Mouse (Mus musculus) T-helper 17 cell (primary cell): ENCODE data around the gene Tbc1d10a.

Experiments used
- in situ Hi-C, 2 experiments: fragments of 300-600 bp; cut with MboI, MseI; formaldehyde crosslinking; loops; 1 replicate in 1 of 2; 2 replicates in 1 of 2; pipeline ENCODE4 v1.15.1; 2025; ENCODE audit warnings: high pct_unique_total_duplicates in 2 of 2

Gene Tbc1d10a

DNA sequence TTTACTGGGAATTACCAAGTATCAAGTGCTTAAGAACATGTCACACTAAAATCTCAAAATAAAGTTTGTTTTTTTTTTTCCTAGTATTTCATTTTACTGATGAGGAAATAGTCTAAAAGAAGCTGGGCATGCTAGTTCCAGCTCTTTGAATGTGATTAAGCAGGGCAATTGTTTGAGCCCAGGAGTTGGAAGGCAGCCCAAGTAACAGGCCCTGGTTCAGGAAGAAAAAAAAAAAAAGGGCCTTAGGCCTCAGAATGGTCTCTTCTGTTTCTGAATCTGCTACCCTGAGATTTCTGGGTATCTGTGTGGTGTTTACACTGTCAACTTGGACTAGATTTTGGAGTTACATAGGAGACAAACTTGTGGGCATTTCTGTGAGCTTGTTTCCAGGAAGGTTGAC is 3.1 kb upstream of the Tbc1d10a start:
- in situ Hi-C loops = no loop called here

DNA sequence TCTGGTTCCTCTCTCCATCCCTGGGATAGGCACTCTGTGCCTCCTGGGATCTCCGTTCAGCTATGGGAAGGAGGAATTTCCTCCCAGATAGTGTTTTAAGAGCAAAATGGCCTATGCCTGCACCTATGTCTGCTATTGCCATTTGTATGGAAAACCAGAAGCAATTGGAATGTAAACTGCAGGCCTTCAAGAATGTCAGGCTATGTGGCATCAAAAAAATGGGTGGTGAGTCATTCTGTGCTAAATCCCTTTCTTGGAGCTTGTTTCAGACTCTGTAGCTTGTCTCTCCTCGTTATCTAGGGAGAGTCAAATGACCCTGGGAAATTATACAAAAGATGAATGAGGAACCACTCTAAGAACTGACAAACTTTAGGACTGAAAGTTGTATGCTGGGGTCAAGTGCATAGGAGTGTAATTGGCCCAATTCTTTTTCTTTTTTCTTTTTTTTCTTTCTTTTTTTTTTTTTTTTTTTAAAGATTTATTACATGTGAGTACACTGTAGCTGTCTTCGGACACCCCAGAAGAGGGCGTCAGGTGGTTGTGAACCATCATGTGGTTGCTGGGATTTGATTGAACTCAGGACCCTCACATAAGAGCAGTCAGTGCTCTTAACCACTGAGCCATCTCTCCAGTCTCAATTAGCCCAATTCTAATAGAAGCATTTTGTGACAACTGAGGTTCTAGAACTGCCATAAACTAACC is 2.2 kb upstream of the Tbc1d10a start:
- in situ Hi-C loops = no loop called here

DNA sequence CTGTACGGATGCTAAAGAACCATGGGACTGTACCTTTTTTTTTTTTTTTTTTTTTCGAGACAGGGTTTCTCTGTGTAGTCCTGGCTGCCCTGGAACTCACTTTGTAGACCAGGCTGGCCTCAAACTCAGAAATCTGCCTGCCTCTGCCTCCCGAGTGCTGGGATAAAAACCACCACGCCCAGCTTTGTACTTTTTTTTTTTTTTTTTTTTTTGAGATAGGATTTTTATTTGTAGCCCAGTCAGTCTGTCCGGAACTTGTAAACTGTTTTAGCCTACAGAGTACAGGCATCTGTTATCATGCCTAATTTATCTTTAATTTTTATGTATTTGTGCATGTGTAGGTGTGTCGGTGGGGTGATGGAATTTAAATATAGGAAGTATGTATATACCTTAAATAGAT is 1.1 kb upstream of the Tbc1d10a start:
- in situ Hi-C loops = loop anchor here in 1 of 2 experiments (5.0 kb wide), 1 partner anchor 52 kb away; the partner anchor contains the start of gene Osm

DNA sequence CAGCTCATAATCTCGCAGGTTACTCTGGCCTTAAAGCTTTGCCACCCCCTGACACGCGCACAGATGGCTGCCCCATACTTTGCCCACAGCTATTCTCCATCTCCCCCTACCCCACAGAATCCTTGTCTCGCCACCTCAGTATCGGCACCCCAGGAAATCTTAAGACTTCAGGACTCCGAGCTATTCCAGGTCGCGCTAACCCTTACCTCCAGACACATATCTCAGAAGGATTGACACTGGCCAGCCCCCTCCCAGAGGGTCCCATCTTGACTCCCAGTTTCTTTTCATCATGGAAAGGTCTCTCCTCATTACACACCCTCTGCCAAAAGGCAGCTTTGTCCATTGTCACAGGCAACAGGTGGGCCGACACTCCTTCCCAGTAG is 720 bp downstream of the Tbc1d10a start:
- in situ Hi-C loops = loop anchor here in 1 of 2 experiments (5.0 kb wide), 1 partner anchor 50 kb away; the partner anchor contains the start of gene Osm

DNA sequence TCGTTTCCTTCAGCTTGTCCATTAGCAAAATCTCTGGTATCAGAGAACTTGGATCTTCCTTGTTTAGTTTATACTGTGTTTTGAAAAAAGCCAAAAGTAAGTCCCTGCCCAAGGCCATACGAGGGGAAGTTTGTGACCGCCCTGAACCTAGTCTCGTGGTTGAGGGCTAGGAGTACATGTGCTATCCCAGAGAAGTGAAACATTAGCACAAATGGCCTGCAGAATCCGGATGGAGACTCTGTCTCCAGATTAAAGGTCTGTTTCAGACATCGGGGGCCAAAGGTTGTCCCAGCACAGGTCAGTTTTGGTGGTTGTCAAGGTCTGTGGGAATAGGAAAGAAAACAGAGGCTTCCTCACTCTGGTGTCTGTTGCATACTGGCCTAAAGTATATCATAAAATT is 2.6 kb downstream of the Tbc1d10a start:
- in situ Hi-C loops = loop anchor here in 1 of 2 experiments (5.0 kb wide), 1 partner anchor 48 kb away; the partner anchor contains the start of gene Osm

DNA sequence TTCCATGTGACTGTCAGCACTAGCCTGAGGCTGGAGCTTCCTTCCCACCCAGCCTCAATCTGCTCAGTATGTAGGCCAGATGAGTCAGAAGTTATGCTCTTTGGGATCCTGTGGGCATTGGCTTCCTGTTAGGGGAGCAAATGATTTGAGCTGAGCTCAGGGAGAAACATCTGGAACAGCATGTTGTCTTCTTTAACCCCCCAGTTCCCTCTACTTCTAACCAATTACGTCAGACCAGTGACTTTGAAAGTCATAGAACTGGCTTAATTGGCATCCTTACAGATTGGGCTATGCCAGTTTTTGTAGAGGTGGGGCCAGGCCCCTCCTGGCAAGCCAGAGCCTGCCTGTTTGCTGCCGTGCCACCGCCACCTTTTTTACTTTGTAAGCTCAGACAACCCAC is 4.1 kb downstream of the Tbc1d10a start:
- in situ Hi-C loops = no loop called here

DNA sequence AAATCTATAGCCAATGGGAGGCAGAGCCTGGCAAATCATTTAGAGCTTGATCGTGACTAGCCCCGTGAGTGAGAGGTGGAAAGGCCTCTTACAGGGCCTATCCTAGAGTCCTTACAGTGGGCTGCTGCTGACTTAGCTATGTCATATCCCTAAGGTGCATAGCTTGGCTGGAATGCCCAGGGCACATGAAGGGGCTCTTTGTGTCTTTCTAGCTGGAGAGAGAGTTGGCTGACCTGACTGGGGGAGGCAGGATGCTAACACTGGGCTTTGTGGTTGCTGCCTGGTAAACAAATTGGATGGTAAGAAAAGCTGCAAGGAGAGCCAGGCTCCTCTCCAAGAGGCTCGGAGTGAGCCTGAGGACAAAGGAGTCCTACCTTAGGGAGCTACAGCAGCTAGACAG is 6.2 kb downstream of the Tbc1d10a start:
- in situ Hi-C loops = no loop called here

DNA sequence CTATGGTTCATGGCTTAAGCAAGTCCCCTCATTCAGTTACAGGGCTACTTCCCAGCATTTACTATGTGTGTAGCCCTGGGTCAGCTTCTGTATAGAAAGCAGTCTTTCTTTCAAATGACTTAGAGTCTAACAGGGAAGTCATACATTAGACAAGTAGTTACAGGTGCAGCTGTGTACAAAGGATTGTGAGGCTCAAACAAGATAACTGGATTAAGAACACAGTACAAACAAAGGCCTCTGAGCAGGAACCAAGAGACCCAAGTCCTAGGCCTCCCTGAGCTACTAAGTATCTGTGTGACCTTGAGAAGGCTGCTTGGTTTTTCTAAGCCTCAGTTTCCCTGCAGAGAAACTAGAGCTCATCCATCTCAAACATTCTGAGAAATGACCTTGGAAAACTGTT is 6.8 kb downstream of the Tbc1d10a start:
- in situ Hi-C loops = no loop called here

DNA sequence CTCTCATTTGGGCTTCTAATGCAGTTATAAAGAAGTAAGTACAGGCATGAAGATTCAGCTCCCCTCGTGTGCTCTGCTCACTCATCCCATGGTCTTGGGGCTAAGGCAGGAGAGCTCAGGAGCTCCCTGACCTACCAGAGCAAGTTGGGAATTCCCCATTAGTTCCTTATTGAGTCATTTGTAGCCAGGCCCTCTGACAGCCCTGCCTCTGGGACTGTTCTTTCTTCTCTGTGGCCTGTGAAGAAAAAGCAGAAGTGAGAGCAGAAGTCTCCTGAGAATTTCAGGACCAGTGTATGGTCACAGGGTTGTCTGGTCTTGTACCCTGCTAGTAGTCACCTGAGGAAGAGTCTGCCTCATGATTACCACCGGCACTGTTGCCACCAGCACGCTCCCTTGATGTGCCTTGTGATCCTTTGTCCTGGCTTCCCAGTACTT is 9.0 kb downstream of the Tbc1d10a start:
- in situ Hi-C loops = no loop called here

DNA sequence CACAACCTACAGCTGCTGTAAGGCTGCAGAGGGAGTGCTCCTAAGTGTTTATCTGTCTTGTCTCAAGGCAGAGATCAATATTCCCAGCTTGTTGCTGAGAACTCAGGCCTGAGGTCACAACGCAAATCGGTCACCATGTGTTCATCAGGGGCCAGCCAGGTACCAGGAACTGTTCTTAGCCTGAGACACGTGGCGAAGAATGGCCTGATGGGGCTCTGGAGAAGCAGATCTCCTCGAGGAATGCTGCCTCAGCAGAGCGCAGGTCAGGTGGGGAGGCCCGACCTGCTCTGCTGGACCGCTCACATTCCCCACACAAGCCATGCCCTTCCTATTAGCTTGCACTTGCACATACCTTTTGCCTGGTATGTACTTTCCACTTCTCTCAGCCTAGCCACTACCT is 10.0 kb downstream of the Tbc1d10a start:
- in situ Hi-C loops = no loop called here

DNA sequence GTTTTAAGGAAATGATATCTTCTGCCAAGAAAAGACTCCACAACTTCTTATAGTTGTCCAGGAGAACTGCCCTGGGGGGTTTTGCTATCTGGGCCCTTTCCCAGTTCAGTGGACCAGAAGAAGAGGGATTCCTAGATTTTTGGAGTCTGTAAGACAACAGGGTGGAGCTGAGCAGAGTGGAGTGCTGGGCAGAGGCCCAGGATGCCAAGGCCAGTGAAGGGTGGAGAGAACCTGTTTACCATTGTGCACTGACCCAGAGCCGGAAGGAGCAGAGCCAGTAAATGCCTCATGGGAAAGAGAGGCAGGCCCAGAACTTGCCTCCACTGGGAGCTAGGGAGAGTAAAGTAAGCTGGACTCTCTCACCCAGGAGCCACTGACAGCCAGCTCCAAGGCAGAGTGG is 11.1 kb downstream of the Tbc1d10a start:
- in situ Hi-C loops = no loop called here

DNA sequence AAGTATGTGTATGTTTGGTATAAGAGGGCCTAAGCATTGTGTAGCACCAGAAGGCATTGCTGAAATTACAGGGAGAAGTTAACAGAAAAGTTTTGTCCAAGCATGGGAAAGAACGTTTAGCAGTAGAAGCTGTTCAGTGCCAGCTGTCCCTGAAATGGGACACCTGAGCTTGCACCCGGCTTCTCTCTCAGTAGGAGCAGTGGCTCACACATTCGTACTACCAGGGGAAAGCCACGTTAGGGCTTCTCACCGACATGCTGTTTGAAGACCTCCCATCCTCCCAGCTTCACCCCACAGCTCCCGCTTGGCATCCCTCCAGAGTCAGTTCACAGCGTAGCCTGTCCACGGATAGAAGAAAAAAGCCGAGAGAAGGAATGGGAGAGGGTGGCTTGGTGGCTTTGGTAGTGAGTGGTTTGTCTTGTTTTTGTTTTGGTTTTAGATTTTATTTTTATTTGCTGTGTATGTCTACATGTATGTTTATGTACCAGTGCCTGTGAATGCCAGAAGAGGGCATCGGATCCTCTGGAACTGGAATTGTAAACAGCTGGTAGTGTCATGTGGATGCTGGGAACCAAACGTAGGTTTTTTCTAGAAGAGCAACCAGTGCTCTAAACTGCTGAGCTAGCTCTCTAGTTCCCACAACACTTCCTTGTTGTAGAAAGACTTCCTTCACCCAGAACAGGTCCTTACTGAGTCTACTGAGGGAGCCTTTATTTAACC is 15.6 kb downstream of the Tbc1d10a start:
- in situ Hi-C loops = no loop called here

DNA sequence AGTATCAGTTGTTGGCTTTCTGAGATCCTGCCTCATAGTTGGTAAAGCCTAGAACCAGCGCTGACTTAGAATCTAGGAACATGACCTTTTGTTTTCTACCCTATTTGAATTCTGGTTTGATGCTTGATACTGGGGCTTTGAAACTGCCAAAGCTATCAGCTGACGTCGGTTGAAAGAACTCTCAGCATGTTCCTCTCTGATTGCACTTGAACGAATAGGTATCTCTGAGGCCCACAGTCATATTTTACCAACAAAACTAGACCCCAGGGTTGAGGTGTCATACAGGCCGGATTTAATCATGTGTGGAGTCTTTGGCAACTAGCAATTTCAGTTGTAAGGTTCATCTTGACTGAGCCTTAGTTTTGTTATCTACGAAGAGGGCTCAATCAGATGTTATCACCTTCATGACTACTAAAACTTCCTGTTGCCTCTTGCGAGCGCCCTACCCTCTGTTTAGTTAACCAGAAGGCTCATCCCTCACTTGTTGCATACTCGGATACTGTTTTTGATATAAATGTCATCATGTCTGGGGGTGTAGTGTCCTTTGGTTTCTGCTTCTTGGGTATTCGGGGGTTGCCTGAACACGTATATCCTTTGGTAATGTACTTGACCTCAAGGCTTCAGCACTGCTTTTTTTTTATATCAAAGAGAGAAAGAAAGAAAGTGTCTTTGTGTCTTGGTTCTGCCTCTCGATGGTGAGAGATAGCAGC is 16.6 kb downstream of the Tbc1d10a start:
- in situ Hi-C loops = no loop called here

DNA sequence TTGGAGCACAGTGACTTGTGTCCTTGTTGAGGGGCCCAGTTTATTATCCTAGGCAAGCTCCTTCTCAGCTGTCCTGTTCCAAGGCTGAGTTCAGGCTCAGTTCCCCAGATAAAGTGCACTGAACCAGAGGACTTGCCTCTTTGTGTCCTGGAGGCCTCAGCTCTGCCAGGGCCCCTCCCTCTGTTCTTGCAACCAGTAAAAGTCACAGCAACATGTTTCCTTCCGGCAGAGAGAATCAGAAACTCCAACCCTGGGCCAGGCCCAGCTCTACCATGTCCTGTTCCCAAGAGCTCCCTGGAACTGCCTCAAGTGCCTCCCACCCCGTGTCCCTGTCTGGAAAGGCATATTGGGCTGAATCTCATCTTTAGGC is 17.1 kb downstream of the Tbc1d10a start:
- in situ Hi-C loops = no loop called here

DNA sequence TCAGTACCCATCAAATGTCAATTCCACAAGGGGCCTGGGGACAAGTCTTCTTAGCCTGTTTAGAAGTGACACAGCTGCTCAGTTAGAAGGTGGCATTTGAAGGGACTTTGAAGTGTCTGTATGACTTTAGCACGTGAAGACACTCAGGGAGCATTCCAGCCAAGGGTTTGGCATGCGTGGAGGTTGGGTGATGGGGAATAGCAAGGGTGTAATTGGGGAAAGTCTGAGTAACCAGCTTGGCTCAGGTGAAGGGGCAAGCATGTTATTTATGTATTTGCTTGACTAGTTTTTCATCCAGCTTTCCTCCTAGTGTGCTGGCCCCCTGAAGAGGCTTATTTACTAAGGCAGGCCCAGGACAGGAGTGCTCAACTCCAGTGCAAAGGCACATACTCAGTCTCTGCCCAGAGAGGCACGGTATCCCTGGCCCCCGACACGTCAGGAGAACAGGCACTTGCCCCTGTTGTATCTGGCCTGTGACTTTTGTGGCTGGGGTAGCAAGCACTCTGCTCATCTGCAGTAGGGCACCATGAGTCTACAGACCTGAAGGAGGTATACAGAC is 18.6 kb downstream of the Tbc1d10a start:
- in situ Hi-C loops = no loop called here

DNA sequence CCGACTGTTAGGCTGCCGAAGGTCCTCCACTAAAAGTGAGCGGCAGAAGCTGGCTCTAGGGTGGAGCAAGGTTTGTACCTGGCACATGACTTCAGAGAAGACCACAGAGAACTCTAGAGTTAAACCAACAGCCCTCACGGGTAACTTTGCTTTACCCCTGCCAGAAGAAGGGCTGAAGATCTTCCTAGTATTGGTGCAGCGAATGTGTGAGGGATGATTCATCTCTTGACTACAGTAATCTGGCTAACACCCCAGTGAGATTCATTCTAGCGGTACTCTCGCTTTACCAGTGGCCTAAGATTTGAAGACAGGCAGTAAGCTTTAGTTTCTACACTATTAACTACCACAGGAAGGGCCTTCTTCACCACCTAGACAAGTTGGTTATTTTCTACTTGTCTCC is 19.4 kb downstream of the Tbc1d10a start:
- in situ Hi-C loops = no loop called here

DNA sequence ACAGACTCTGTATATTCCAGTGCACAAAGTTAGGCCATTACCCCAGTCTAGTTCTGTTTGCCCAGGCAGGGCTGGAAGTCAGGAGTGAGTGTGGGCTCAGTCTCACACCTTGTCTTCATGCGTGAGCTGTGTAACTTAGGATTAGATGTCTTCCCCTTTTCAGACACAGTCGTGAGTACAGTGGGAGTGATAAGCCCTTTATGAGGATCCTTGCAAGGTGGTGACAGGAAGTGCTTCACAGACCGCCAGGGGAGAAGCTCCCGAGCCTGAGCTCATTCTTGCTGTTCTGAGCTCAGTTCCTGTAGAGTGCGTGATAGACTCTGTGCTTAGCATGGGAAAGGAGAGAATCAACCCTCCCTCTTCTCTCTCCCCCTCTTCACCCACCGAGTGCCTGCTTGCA is 20.0 kb downstream of the Tbc1d10a start:
- in situ Hi-C loops = no loop called here

DNA sequence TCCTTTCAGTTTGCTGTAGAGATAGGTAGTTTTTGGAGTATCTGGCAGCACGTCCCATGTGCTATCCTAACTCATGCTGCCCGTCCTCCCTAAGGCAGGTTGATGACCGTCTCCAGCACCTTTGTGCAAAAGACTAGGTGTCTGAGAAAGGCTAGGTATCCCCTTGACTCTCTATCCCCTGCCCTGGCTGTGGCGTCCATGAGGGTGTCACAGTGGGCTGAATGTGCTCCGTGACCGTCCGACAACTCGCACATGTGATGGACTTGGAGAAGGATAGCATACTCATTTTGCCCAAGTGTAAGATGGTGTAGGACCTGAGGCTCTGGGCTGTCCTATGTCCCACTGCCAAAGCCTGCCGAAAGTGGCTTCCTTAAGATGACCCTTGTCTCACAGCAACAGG is 21.1 kb downstream of the Tbc1d10a start:
- in situ Hi-C loops = no loop called here

DNA sequence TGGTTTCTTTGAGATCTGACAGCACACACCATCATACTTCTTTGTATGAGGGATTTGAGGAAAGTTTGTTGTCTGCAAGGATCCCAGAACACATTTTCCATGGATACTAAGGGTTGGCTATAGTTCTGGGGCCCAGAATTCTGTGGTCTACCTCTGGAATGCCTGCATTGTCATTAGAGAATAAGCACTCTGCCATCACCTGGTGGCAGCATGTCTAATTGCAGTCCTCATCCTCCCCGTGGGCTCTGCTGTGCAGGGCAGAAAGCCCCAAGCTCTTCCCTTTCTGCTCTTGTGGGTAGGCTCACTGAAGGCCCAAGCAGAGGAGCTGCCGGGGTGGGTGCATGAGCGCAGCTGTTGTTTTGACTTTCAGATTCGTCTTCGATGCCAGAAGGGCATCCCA is 23.0 kb downstream of the Tbc1d10a start:
- in situ Hi-C loops = no loop called here

DNA sequence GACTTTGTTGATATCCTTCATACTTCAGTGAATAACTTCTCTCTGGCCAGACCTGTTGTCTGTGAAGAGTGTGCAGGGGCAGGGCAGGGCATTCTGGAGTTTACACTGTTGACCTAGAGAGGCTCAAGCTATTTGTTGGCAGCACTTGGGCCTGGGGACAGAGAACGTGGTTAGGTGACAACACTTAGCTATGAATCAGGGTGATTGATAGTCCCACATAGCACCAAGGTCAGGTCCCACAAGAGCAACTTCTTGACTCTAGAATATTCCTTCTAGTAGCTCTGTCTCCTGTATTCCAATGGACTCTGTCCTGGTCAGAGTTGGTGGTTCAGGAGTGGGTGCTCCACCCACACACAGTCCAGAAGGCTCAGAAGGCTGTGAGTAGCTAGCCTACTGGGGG is 24.2 kb downstream of the Tbc1d10a start:
- in situ Hi-C loops = no loop called here

DNA sequence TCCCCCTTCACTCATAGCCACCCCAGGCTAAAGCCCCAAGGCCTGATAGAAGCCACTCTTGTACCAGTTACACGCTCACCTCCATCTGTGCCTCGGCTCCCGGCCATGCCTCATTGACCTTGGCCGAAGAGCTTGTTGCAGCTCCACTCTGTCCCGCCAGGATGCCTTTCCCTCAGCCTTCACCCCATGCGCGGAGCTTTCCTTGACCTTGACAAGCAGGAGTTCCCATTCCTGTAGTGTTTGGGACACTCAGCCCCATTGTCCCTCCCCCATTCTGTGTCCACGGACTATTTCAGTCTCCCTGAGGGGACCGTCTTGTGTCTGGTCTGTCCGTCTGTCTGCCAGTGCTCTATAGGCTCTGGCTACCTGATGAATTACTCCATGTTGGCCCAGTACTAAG is 26.5 kb downstream of the Tbc1d10a start:
- in situ Hi-C loops = no loop called here

DNA sequence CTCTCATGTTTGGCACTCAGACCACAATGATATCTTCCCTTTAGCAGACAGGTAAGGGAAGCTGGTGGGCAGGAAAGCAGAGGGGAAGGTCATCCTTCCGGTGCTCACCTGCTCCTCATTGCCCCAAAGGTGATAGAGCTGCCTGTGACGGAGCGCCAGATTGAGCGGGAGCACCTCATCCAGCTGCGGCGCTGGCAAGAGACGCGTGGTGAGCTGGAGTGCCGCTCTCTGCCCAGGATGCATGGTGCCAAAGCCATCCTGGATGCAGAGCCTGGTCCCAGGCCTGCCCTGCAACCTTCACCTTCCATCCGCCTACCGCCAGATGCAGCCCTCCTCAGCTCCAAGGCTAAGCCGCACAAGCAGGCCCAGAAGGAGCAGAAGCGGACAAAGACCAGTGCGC is 28.0 kb downstream of the Tbc1d10a start:
- in situ Hi-C loops = no loop called here
